Mouse (Mus musculus) embryonic stem cell, embryonic (primary cell): ENCODE results near the gene Gng12.

ENCODE experiments used
- CTCF ChIA-PET, 4 experiments: fragments of 300-600 bp in 2 of 4; fragments of 350-600 bp in 2 of 4; sonication (Branson Sonifier 250); formaldehyde crosslinking; loops; one replicate each; lab custom pipeline; 2022; ENCODE audit warnings: inconsistent platforms in 2 of 4; lab: Charles Lee
- POLR2A ChIA-PET, 4 experiments: fragments of 300-600 bp in 2 of 4; fragments of 350-600 bp in 2 of 4; sonication (Branson Sonifier 250); formaldehyde crosslinking; loops; one replicate each; lab custom pipeline; 2022; ENCODE audit warnings: antibody characterized with exemption in 4 of 4, inconsistent platforms in 1 of 4; lab: Charles Lee

Gng12 gene

GRCm38 (mm10) chr6:67021308-67021707 lies 125.1 kb downstream of the Gng12 start:
- POLR2A ChIA-PET: interaction anchor here in 2 of 4 experiments (1.0 to 1.7 kb wide), 3 partner anchors 9 to 16 kb away, joined by 3 to 4 read pairs (median 3); partner anchors contain the start of gene Gadd45a (in 1 of the 2)
- CTCF ChIA-PET: no interaction called here

GRCm38 (mm10) chr6:67023729-67024128 lies 127.5 kb downstream of the Gng12 start:
- ChIA-PET POLR2A (interaction anchor here in 3 of 4 experiments (0.7 to 6.4 kb wide), 10 partner anchors 10 to 122 kb away, joined by 3 to 67 read pairs (median 4); partner anchors contain the start of gene Gadd45a (in 3 of the 3)), CTCF (interaction anchor here in 1 of 4 experiments (0.9 to 1.0 kb wide), 2 partner anchors 13 to 14 kb away, joined by 3 read pairs; partner anchors contain the start of gene Gadd45a)

DNA sequence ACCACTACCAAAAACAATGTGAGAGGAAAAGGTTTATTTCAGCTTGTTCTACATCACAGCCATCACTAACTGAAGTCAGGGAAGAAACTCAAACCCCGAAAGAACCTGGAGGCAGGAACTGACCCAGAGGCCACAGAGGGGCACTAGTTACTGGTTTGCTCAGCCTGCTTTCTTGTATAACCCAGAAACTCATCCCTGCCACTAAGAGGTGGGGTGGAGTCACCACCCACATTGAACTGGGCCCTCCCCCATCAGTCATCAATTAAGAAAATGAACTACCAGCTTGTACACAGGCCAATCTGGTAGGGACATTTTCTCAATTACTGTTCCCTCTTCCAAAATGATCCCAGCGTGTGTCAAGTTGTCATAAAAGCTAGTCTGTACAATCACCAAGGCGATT lies 130.5 kb downstream of the Gng12 start:
- ChIA-PET POLR2A (interaction anchor here in 3 of 4 experiments (0.7 to 6.4 kb wide), 5 partner anchors 9 to 33 kb away, joined by 3 to 67 read pairs (median 7); partner anchors contain the start of gene Gadd45a (in 3 of the 3)), CTCF (no interaction called here)

DNA sequence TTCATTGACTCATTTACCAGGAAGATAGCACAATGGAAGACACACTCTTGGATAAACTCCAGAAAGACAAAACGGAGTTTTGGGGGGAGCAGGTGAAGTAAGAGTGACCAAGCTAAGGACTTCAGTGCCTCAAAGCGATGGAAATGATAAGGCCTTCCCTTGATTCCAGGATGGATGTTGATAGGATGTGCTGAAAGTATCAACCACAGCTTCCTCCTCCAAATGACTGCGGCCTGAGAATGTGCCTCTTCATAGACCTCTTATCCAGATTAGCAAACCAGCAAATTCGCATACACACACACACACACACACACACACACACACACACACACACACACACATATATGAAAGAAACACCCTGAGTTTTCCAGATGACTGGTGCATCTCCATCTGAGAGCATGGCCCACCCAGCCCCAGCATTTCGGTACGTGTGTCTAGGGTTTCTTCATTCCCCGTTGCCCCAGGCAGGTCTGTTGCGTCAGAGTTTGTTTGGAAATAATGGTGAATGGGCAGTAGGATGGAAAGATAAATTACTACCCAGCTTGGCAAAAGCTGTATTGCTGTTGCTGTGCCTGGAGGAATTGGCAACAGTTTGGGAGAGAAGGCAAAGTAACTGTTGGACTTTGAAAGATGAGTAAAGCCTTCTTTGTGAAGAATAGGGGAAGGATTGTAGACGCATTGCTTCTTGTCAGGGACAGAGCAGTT lies 131.4 kb downstream of the Gng12 start:
- ChIA-PET POLR2A (interaction anchor here (0.6 to 6.4 kb wide), 14 partner anchors 8 to 87 kb away, joined by 3 to 67 read pairs (median 4); partner anchors contain the start of gene Gadd45a (in 4 of the 4)), CTCF (interaction anchor here in 2 of 4 experiments (0.5 to 0.7 kb wide), 4 partner anchors 64 to 141 kb away, joined by 3 to 7 read pairs (median 3); no protein-coding TSS in a partner anchor)

- POLR2A ChIA-PET: interaction anchor here in 3 of 4 experiments (0.5 to 6.4 kb wide), 12 partner anchors 6 to 245 kb away, joined by 3 to 67 read pairs (median 4); partner anchors contain the start of gene Gadd45a (in 3 of the 3)
- CTCF ChIA-PET: interaction anchor here in 1 of 4 experiments (1.5 kb wide), 1 partner anchor 45 kb away, joined by 6 read pairs; no protein-coding TSS in a partner anchor
Observed at GRCm38 (mm10) chr6:67029312-67029950, 133.2 kb downstream of the Gng12 start.

DNA sequence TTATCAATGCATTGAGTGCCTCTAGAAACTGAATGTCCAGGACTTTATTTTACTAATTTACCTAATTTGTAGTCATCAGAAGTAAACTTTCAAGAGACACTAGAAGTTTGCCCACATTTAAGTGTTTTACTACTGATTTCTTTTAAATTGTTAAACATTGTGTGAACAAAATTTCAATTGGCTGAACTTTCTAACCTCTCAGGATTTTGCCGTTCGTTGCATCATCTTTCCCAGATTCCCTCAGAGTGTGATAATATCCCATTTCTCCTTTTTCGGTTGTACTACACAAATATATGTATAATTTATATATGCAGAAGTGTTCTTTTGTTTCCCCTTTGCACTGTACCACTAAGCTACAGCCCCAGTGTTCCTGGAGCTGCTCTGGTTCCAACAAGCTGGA lies 133.8 kb downstream of the Gng12 start:
- POLR2A ChIA-PET: interaction anchor here (0.6 to 3.0 kb wide), 23 partner anchors 8 to 1988 kb away, joined by 3 to 21 read pairs (median 3); partner anchors contain the start of genes Gadd45a (in 1 of the 4) and Prdm5 (in 1 of the 4)
- CTCF ChIA-PET: interaction anchor here in 2 of 4 experiments (0.6 to 1.5 kb wide), 2 partner anchors 45 to 139 kb away, joined by 6 to 8 read pairs; no protein-coding TSS in a partner anchor

GRCm38 (mm10) chr6:67030416-67030815 lies 134.2 kb downstream of the Gng12 start:
- CTCF ChIA-PET: interaction anchor here in 2 of 4 experiments (0.6 to 1.5 kb wide), 4 partner anchors 46 to 151 kb away, joined by 3 to 8 read pairs (median 5); no protein-coding TSS in a partner anchor
- POLR2A ChIA-PET: interaction anchor here (0.6 to 3.0 kb wide), 23 partner anchors 9 to 1988 kb away, joined by 3 to 21 read pairs (median 3); partner anchors contain the start of gene Prdm5 (in 1 of the 4)

GRCm38 (mm10) chr6:67030846-67031245 lies 134.6 kb downstream of the Gng12 start:
- ChIA-PET CTCF (interaction anchor here in 1 of 4 experiments (0.6 to 1.5 kb wide), 3 partner anchors 46 to 151 kb away, joined by 3 to 6 read pairs (median 4); no protein-coding TSS in a partner anchor), POLR2A (interaction anchor here (0.6 to 3.0 kb wide), 20 partner anchors 9 to 1989 kb away, joined by 3 to 21 read pairs (median 3); partner anchors contain the start of gene Prdm5 (in 1 of the 4))

DNA sequence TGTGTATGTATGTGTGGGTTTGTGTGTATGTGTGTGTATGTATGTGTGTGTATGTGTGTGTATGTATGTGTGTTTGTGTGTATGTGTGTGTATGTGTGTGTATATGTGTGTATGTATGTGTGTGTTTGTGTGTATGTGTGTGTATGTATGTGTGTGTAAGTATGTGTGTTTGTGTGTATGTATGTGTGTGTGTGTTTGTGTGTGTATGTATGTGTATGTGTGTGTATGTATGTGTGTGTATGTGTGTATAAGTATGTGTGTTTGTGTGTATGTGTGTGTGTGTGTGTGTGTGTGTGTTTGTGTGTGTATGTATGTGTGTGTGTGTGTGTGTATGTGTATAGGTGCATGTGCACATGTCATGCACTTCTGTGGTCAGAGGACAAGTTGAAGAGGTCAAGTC lies 136.4 kb downstream of the Gng12 start:
- POLR2A ChIA-PET: interaction anchor here in 3 of 4 experiments (0.7 to 6.9 kb wide), 5 partner anchors 6 to 188 kb away, joined by 3 to 67 read pairs (median 18); no protein-coding TSS in a partner anchor
- CTCF ChIA-PET: interaction anchor here in 1 of 4 experiments (0.6 kb wide), 1 partner anchor 454 kb away, joined by 3 read pairs; no protein-coding TSS in a partner anchor

DNA sequence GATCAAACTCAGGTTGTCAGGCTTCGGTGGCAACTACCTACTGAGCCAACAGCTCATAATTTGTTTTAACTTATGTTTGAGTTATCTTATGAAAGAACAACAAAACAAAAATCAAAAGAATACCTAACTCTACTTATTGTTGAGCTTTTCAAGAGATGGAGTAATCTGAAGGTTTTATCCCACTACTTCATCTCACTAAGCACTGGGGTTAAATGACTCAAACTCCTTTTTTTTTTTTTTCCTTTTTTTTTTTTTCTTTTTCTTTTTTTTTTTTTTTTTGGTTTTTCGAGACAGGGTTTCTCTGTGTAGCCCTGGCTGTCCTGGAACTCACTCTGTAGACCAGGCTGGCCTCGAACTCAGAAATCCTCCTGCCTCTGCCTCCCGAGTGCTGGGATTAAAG lies 136.8 kb downstream of the Gng12 start:
- ChIA-PET POLR2A (interaction anchor here in 3 of 4 experiments (0.5 to 6.9 kb wide), 10 partner anchors 7 to 281 kb away, joined by 3 to 71 read pairs (median 5); no protein-coding TSS in a partner anchor), CTCF (interaction anchor here in 1 of 4 experiments (0.6 kb wide), 1 partner anchor 454 kb away, joined by 3 read pairs; no protein-coding TSS in a partner anchor)

DNA sequence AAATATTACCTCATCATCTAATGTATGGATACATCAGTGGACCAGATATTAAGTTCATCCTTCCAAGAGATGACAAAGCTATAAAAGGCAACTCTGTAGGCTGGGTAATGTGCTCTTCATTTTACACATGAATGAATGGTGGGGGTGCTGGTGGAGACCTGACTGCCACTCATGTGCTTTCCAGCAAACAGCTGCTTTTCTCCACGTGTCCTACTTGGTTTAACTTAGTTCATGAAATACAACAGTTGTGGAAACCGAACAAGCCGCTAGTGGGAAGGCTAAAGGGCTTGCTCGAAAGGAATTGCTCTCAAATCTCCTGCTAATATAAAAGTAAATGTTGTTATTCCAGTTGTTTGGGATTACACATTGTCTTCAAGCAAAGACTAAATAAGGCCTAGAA lies 137.4 kb downstream of the Gng12 start:
- CTCF ChIA-PET: no interaction called here
- POLR2A ChIA-PET: interaction anchor here in 3 of 4 experiments (0.5 to 6.9 kb wide), 15 partner anchors 7 to 281 kb away, joined by 3 to 71 read pairs (median 5); no protein-coding TSS in a partner anchor

GRCm38 (mm10) chr6:67034331-67035130 lies 138.3 kb downstream of the Gng12 start:
- POLR2A ChIA-PET: interaction anchor here in 3 of 4 experiments (0.5 to 6.9 kb wide), 17 partner anchors 8 to 235 kb away, joined by 3 to 71 read pairs (median 5); no protein-coding TSS in a partner anchor

DNA sequence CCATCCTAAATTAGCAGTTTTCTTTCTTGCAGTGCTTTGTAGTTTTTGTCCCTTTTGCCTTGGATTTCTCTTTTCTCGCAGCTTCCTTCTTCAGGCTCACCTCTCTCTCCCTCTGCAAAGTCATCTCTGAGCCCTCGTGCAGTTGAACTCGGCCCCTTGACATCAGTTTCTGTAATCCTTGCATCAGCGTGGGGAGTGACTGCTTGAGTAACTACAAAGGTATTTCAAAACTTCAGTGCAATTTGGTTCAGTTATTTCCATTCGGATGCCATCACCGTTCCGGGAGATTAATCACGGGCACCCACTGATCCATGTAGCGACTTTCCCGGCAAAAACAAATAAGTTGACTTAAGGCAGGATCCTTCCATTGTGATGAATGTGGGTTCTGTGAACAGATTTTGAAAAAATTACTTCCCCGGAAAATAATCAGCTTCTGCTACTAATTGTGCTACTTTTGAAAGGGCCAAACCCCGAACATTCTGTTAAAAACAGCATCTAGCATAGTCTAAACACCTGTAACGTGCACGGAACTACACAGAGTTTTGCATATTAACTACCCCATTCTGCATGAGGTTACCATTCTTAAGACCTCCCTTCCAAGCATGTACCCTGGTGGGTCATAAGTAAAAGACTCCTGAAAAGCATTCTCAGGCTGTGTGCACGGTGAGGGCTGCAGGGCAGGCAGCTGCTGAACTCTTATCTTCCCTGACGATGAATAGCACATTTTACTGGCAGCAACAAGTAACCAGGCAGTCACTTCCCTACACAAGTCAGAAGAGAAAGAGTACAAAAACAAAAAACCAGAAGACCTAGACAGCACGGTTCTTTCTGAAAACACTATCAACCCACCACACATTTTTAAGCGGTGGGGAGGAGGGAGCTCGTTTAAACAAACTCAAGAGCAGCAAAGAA lies 139.4 kb downstream of the Gng12 start:
- CTCF ChIA-PET: interaction anchor here in 3 of 4 experiments (0.7 to 2.8 kb wide), 11 partner anchors 13 to 283 kb away, joined by 3 to 18 read pairs (median 7); no protein-coding TSS in a partner anchor
- POLR2A ChIA-PET: interaction anchor here (0.5 to 6.9 kb wide), 66 partner anchors 8 to 501 kb away, joined by 3 to 100 read pairs (median 6); partner anchors contain the start of genes Gng12 (in 2 of the 4) and Mad2l1 (in 2 of the 4)

More at GRCm38 (mm10) chr6:67034331-67035130, 138.3 kb downstream of the Gng12 start:
- CTCF ChIA-PET: interaction anchor here in 3 of 4 experiments (0.5 to 0.8 kb wide), 4 partner anchors 12 to 165 kb away, joined by 3 to 4 read pairs (median 4); no protein-coding TSS in a partner anchor

- ChIA-PET CTCF (interaction anchor here in 3 of 4 experiments (0.7 to 2.8 kb wide), 14 partner anchors 12 to 282 kb away, joined by 3 to 18 read pairs (median 7); no protein-coding TSS in a partner anchor), POLR2A (interaction anchor here (0.6 to 6.9 kb wide), 71 partner anchors 9 to 502 kb away, joined by 3 to 100 read pairs (median 6); partner anchors contain the start of genes Gng12 (in 2 of the 4) and Mad2l1 (in 2 of the 4))
Observed at GRCm38 (mm10) chr6:67036356-67036811, 140.2 kb downstream of the Gng12 start.
